Mouse (Mus musculus) stomach, postnatal 0 days (tissue): ENCODE results near the gene Gm10181.

Experiments
- CTCF ChIP-seq: IDR thresholded peaks from 2 replicates; pipeline ENCODE4 v1.5.1; 2016; ENCODE audit warnings: antibody characterized with exemption, low read depth, mild to moderate bottlenecking, moderate library complexity
- EP300 ChIP-seq: optimal IDR thresholded peaks from 2 replicates; pipeline ENCODE3; 2016; ENCODE audit warnings: antibody characterized with exemption

DNA sequence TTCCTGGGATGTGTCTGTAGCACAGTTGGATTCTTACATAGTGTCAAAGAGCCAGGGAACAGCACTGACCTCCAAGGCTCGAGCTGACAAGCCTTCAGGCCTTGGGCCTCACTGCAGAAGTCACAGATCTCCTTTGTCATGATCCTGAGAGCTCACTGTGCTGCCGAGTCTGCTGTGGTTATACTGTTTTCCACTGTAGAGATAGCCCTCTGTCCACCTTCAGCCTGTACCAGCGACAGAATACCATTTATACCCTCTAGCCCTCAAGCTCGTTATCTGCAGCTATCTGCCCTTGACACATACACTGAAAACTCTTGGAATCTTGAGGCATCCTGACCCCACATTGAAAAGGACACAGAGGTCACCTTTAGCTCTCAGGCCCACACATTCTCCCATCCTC lies 37.3 kb upstream of the Gm10181 start:
- no peak for TF ChIP-seq EP300
- TF ChIP-seq CTCF: no peak
